Mouse (Mus musculus) mouse trophoblast stem cell (cell line): ENCODE measurements around the gene Cd47.
"Not testable (repeated sequence)": the region's sequence is repeated elsewhere in the genome, so short reads cannot be mapped to it uniquely, and the experiment has no call there.

Source experiments
- in situ Hi-C, 2 experiments: fragments of 300-500 bp; cut with MseI, MboI; formaldehyde crosslinking; loops; 2 replicates in 1 of 2; 3 replicates in 1 of 2; pipeline ENCODE4 v1.15.1; 2025

Gene Cd47

GRCm38 (mm10) chr16:49787714-49788113 is 12.6 kb upstream of the Cd47 start:
- in situ Hi-C loops = no loop called here

GRCm38 (mm10) chr16:49790575-49791465 is 9.5 kb upstream of the Cd47 start:
- in situ Hi-C loops = no loop called here

GRCm38 (mm10) chr16:49792446-49792878 is 7.9 kb upstream of the Cd47 start:
- in situ Hi-C loops = no loop called here

GRCm38 (mm10) chr16:49793596-49793995 is 6.7 kb upstream of the Cd47 start:
- in situ Hi-C loops = no loop called here

- in situ Hi-C loops = no loop called here
These were observed 4.1 kb upstream of the Cd47 start for GRCm38 (mm10) chr16:49796271-49796670.

GRCm38 (mm10) chr16:49796954-49797353 is 3.4 kb upstream of the Cd47 start:
- in situ Hi-C loops = no loop called here

GRCm38 (mm10) chr16:49798790-49799189 is 1.5 kb upstream of the Cd47 start:
- in situ Hi-C loops = no loop called here

- in situ Hi-C loops = no loop called here
These were observed 663 bp downstream of the Cd47 start for GRCm38 (mm10) chr16:49800996-49801395.

- in situ Hi-C loops = no loop called here
These were observed 1.1 kb downstream of the Cd47 start for GRCm38 (mm10) chr16:49801399-49801798.

GRCm38 (mm10) chr16:49802993-49803392 is 2.7 kb downstream of the Cd47 start:
- in situ Hi-C loops = no loop called here

GRCm38 (mm10) chr16:49803932-49804461 is 3.7 kb downstream of the Cd47 start:
- in situ Hi-C loops = no loop called here

- in situ Hi-C loops = no loop called here
These were observed 6.6 kb downstream of the Cd47 start for GRCm38 (mm10) chr16:49806920-49807319.

- in situ Hi-C loops = no loop called here
These were observed 7.1 kb downstream of the Cd47 start for GRCm38 (mm10) chr16:49807419-49807841.

GRCm38 (mm10) chr16:49807862-49808430 is 7.6 kb downstream of the Cd47 start:
- in situ Hi-C loops = no loop called here

GRCm38 (mm10) chr16:49811897-49812296 is 11.6 kb downstream of the Cd47 start:
- in situ Hi-C loops = no loop called here

- in situ Hi-C loops = no loop called here
These were observed 12.7 kb downstream of the Cd47 start for GRCm38 (mm10) chr16:49812821-49813616.

GRCm38 (mm10) chr16:49814419-49814818 is 14.1 kb downstream of the Cd47 start:
- in situ Hi-C loops = no loop called here

- in situ Hi-C loops = no loop called here
These were observed 16.6 kb downstream of the Cd47 start for GRCm38 (mm10) chr16:49816889-49817288.

- in situ Hi-C loops = no loop called here
These were observed 17.8 kb downstream of the Cd47 start for GRCm38 (mm10) chr16:49818146-49818545.

GRCm38 (mm10) chr16:49818627-49819026 is 18.3 kb downstream of the Cd47 start:
- in situ Hi-C loops = no loop called here

- in situ Hi-C loops = no loop called here
These were observed 19.2 kb downstream of the Cd47 start for GRCm38 (mm10) chr16:49819494-49819893.

- in situ Hi-C loops = not testable (repeated sequence)
These were observed 30.6 kb downstream of the Cd47 start for GRCm38 (mm10) chr16:49830911-49831310.
